Mouse (Mus musculus) MEL-GATA-1-ER (cell line): ENCODE measurements at regions not wholly inside any gene's neighbourhood (a gene's known extent, or its start where the extent isn't known, plus 50 kb on each side); places are given as distances from the start of the nearest gene placed in this dataset.

Source experiments
- DNase-seq: peaks from one replicate; pipeline ENCODE4 v3.0.0-alpha.2; 2012; ENCODE audit warnings: low read depth; ENCODE audit errors: extremely low read depth

GRCm38 (mm10) chr15:7459992-7460820, 62.0 kb upstream of the Egflam start:
- DNase-seq: peak; percentile 8

- no peak for DNase-seq
These were observed 64.4 kb upstream of the Egflam start for GRCm38 (mm10) chr15:7462549-7462948.

GRCm38 (mm10) chr15:7463444-7464350, 65.5 kb upstream of the Egflam start:
- no peak for DNase-seq

- DNase-seq: no peak
These were observed 82.0 kb upstream of the Egflam start for GRCm38 (mm10) chr15:7480211-7480610.

- DNase-seq: no peak
These were observed 82.6 kb upstream of the Egflam start for GRCm38 (mm10) chr15:7480792-7481210.

GRCm38 (mm10) chr15:7483686-7484085, 85.5 kb upstream of the Egflam start:
- no peak for DNase-seq

GRCm38 (mm10) chr15:7491091-7491490, 92.9 kb upstream of the Egflam start:
- DNase-seq: no peak

- DNase-seq: no peak
These were observed 95.0 kb upstream of the Egflam start for GRCm38 (mm10) chr15:7493126-7493669.

- no peak for DNase-seq
These were observed 99.7 kb upstream of the Egflam start for GRCm38 (mm10) chr15:7497852-7498251.

- DNase-seq: no peak
These were observed 110.3 kb upstream of the Egflam start for GRCm38 (mm10) chr15:7508535-7508934.

- DNase-seq: no peak
These were observed 116.6 kb upstream of the Egflam start for GRCm38 (mm10) chr15:7514743-7515273.

GRCm38 (mm10) chr15:7521611-7522010, 123.4 kb upstream of the Egflam start:
- DNase-seq: no peak

GRCm38 (mm10) chr15:7522902-7523786, 124.9 kb upstream of the Egflam start:
- no peak for DNase-seq

GRCm38 (mm10) chr15:7530959-7531588, 132.9 kb upstream of the Egflam start:
- DNase-seq: no peak

GRCm38 (mm10) chr15:7537858-7538257, 139.7 kb upstream of the Egflam start:
- DNase-seq: no peak

GRCm38 (mm10) chr15:7553190-7553895, 155.1 kb upstream of the Egflam start:
- DNase-seq: no peak

GRCm38 (mm10) chr15:7554433-7554832, 156.2 kb upstream of the Egflam start:
- peak; percentile 5 for DNase-seq

- no peak for DNase-seq
These were observed 165.1 kb upstream of the Egflam start for GRCm38 (mm10) chr15:7563279-7563678.

- no peak for DNase-seq
These were observed 165.5 kb upstream of the Egflam start for GRCm38 (mm10) chr15:7563726-7564125.

GRCm38 (mm10) chr15:7572221-7572620, 174.0 kb upstream of the Egflam start:
- no peak for DNase-seq
